Mouse (Mus musculus) hindlimb bud, embryonic 11.5 days (tissue): Measurements from ENCODE around the gene Methig1.
"Not testable (repeated sequence)": the region's sequence is repeated elsewhere in the genome, so short reads cannot be mapped to it uniquely, and the experiment has no call there.

ENCODE experiments used
- DNase-seq: peaks from one replicate; pipeline ENCODE4 v3.0.0-alpha.2; 2012; ENCODE audit warnings: low read depth, low spot score; ENCODE audit errors: extremely low spot score

Gene Methig1

GRCm38 (mm10) chr15:100337328-100337727 is 15.6 kb upstream of the Methig1 start:
- DNase-seq: not testable (repeated sequence)

- DNase-seq: not testable (repeated sequence)
Observed at GRCm38 (mm10) chr15:100337847-100338246, 15.1 kb upstream of the Methig1 start.

GRCm38 (mm10) chr15:100341314-100341980 is 11.5 kb upstream of the Methig1 start:
- DNase-seq: not testable (repeated sequence)

- DNase-seq: no peak
Observed at GRCm38 (mm10) chr15:100345484-100345883, 7.5 kb upstream of the Methig1 start.

- DNase-seq: no peak
Observed at GRCm38 (mm10) chr15:100346761-100347160, 6.2 kb upstream of the Methig1 start.

- no peak for DNase-seq
Observed at GRCm38 (mm10) chr15:100349496-100349895, 3.5 kb upstream of the Methig1 start.

GRCm38 (mm10) chr15:100351501-100352060 is 1.4 kb upstream of the Methig1 start:
- DNase-seq: no peak

- not testable (repeated sequence) for DNase-seq
Observed at GRCm38 (mm10) chr15:100353399-100353798, 450 bp downstream of the Methig1 start.

GRCm38 (mm10) chr15:100355876-100356275 is 2.9 kb downstream of the Methig1 start:
- no peak for DNase-seq

- DNase-seq: no peak
Observed at GRCm38 (mm10) chr15:100364242-100364641, 11.3 kb downstream of the Methig1 start, which contains the start of gene Higd1c. Gene Higd1c (plus strand): TSS chr15:100364542.

- DNase-seq: not testable (repeated sequence)
Observed at GRCm38 (mm10) chr15:100365967-100366366, 13.0 kb downstream of the Methig1 start.

- DNase-seq: no peak
Observed at GRCm38 (mm10) chr15:100367119-100367518, 14.2 kb downstream of the Methig1 start.

GRCm38 (mm10) chr15:100375066-100375465 is 22.1 kb downstream of the Methig1 start:
- DNase-seq: peak; percentile 39

GRCm38 (mm10) chr15:100377847-100378505 is 25.0 kb downstream of the Methig1 start:
- DNase-seq: not testable (repeated sequence)

GRCm38 (mm10) chr15:100379658-100380057 is 26.7 kb downstream of the Methig1 start:
- no peak for DNase-seq

- DNase-seq: no peak
Observed at GRCm38 (mm10) chr15:100380104-100380503, 27.2 kb downstream of the Methig1 start.

- no peak for DNase-seq
Observed at GRCm38 (mm10) chr15:100385705-100386104, 32.8 kb downstream of the Methig1 start.

GRCm38 (mm10) chr15:100387544-100388223 is 34.7 kb downstream of the Methig1 start:
- no peak for DNase-seq

- no peak for DNase-seq
Observed at GRCm38 (mm10) chr15:100388224-100388835, 35.4 kb downstream of the Methig1 start.

- no peak for DNase-seq
Observed at GRCm38 (mm10) chr15:100388886-100389285, 35.9 kb downstream of the Methig1 start.

- no peak for DNase-seq
Observed at GRCm38 (mm10) chr15:100391066-100391465, 38.1 kb downstream of the Methig1 start.
